Mouse (Mus musculus): Measurements from ENCODE around the gene Mipep.

DNA sequence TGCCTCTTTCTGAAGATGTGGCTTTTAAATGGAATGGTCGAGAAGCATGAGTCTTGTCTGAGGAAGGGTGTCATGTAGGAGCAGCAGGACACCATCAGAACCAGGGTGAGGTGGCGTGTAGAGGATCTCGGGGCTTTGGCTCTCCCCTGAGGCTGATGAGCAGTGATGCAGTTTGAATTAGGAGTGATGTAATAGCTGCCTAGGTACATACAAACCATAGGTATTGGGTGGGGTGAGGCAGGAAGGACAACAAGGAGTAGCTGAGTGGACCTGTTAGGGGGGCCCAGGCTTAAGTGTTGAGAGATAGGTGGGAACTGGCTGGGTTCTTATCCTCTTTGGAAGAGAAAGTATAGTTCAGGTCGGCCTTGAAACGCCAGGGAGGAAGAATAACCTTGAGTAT, 43.9 kb upstream of the Mipep start:
- TF ChIP-seq CHD2 (IDR thresholded peaks at IDR 0.05; ENCODE audit: low read depth, low read length) (no peak), ZNF384 (IDR thresholded peaks at IDR 0.05; ENCODE audit: low read depth, low read length) (no peak), MAFK (IDR thresholded peaks at IDR 0.05; ENCODE audit: insufficient read depth, low read depth, low read length) (no peak)
